Mouse (Mus musculus) CH12.LX (cell line): ENCODE measurements around the gene Gm17509. TPM values are rescaled to one million over a fixed set of nuclear protein-coding genes. Genes with fewer than 3 reads are reported as not detected.

ENCODE experiments used
- DNase-seq: peaks from one replicate; pipeline ENCODE4 v3.0.0-alpha.2; 2013; ENCODE audit errors: extremely low read depth
- H3K27ac ChIP-seq: 2 replicates; pipeline ENCODE4 v1.5.1; 2012; ENCODE audit warnings: low read depth, mild to moderate bottlenecking, control low read depth, moderate library complexity; ENCODE audit not compliant: insufficient read depth
- H3K27me3 ChIP-seq: replicated peaks from 2 replicates; pipeline ENCODE3; 2012; ENCODE audit warnings: inconsistent platforms
- H3K36me3 ChIP-seq, 2 experiments: replicated peaks in 1 of 2; 2 replicates each; pipeline versions ENCODE3 to v1.6.1; 2012; ENCODE audit warnings: inconsistent platforms in 1 of 2, low read length in 1 of 2, mild to moderate bottlenecking in 1 of 2, mixed read lengths in 1 of 2, moderate library complexity in 1 of 2; ENCODE audit not compliant: control insufficient read depth in 1 of 2, insufficient read depth in 1 of 2
- H3K4me1 ChIP-seq, 2 experiments: 2 replicates each; pipeline ENCODE4 v1.6.1; 2012; ENCODE audit warnings: inconsistent platforms in 1 of 2, moderate library complexity in 1 of 2; ENCODE audit not compliant: insufficient read depth in 2 of 2, control insufficient read depth in 1 of 2
- H3K4me2 ChIP-seq: 2 replicates; pipeline ENCODE4 v1.6.1; 2012; ENCODE audit warnings: low read depth, mild to moderate bottlenecking, control low read depth; ENCODE audit not compliant: poor library complexity, insufficient read depth, severe bottlenecking
- H3K4me3 ChIP-seq, 3 experiments: fragments of 150-350 bp in 1 of 3; sonication (generic) in 1 of 3; replicated peaks in 1 of 3; 2 replicates each; pipeline versions ENCODE3 to v1.5.1; 2011 to 2012; ENCODE audit warnings: low read depth in 2 of 3, low read length in 2 of 3, mild to moderate bottlenecking in 2 of 3, moderate library complexity in 2 of 3, control low read depth in 1 of 3, improper control_type of control experiment in 1 of 3, inconsistent platforms in 1 of 3, mixed read lengths in 1 of 3; ENCODE audit not compliant: poor library complexity in 1 of 3
- H3K79me2 ChIP-seq: replicated peaks from 2 replicates; pipeline ENCODE4 v1.6.1; 2012; ENCODE audit warnings: mild to moderate bottlenecking, moderate library complexity; ENCODE audit not compliant: control insufficient read depth, poor library complexity, insufficient read depth, severe bottlenecking; ENCODE audit errors: extremely low read depth
- H3K9ac ChIP-seq: 2 replicates; pipeline ENCODE4 v1.6.1; 2012; ENCODE audit warnings: low read depth, mild to moderate bottlenecking, control low read depth, moderate library complexity; ENCODE audit not compliant: insufficient read depth
- H3K9me3 ChIP-seq: replicated peaks from 2 replicates; pipeline ENCODE3; 2012; ENCODE audit warnings: low read length, inconsistent platforms, mixed read lengths
- BHLHE40 ChIP-seq: IDR thresholded peaks from 2 replicates; pipeline ENCODE4 v1.6.1; 2011; ENCODE audit warnings: mild to moderate bottlenecking, low read depth, low read length, improper control_type of control experiment
- CHD1 ChIP-seq: IDR thresholded peaks from 2 replicates; pipeline ENCODE4 v1.6.1; 2012; ENCODE audit warnings: low read depth, low read length, improper control_type of control experiment, inconsistent platforms
- CHD2 ChIP-seq: IDR thresholded peaks from 2 replicates; pipeline ENCODE4 v1.6.1; 2011; ENCODE audit warnings: low read length, improper control_type of control experiment
- CTCF ChIP-seq, 2 experiments: IDR thresholded peaks in 1 of 2; conservative IDR thresholded peaks in 1 of 2; 2 replicates each; pipeline ENCODE4 v1.5.1; 2011 to 2012; ENCODE audit warnings: low read depth in 2 of 2, low read length in 2 of 2, improper control_type of control experiment in 1 of 2, inconsistent platforms in 1 of 2, mild to moderate bottlenecking in 1 of 2, moderate library complexity in 1 of 2
- ELF1 ChIP-seq: IDR thresholded peaks from 2 replicates; pipeline ENCODE4 v1.6.1; 2014; ENCODE audit warnings: low read depth, mild to moderate bottlenecking, inconsistent platforms, low read length, improper control_type of control experiment
- EP300 ChIP-seq: IDR thresholded peaks from 2 replicates; pipeline ENCODE4 v1.6.1; 2011; ENCODE audit warnings: low read length, improper control_type of control experiment
- ETS1 ChIP-seq: conservative IDR thresholded peaks from 2 replicates; pipeline ENCODE4 v1.6.1; 2012; ENCODE audit warnings: low read depth, mild to moderate bottlenecking, inconsistent platforms, low read length, improper control_type of control experiment, moderate library complexity
- IRF4 ChIP-seq: IDR thresholded peaks from 2 replicates; pipeline ENCODE4 v1.6.1; 2014; ENCODE audit warnings: low read depth, mild to moderate bottlenecking, inconsistent platforms, low read length, improper control_type of control experiment
- JUN ChIP-seq: IDR thresholded peaks from 2 replicates; pipeline ENCODE4 v1.6.1; 2011; ENCODE audit warnings: low read depth, mild to moderate bottlenecking, low read length, improper control_type of control experiment, moderate library complexity; ENCODE audit not compliant: insufficient read depth
- JUND ChIP-seq: conservative IDR thresholded peaks from 2 replicates; pipeline ENCODE4 v1.6.1; 2011; ENCODE audit warnings: low read depth, low read length, improper control_type of control experiment
- KAT2A ChIP-seq: IDR thresholded peaks from 2 replicates; pipeline ENCODE4 v1.6.1; 2012; ENCODE audit warnings: low read length, improper control_type of control experiment, inconsistent platforms; ENCODE audit not compliant: insufficient replicate concordance
- MAFK ChIP-seq: IDR thresholded peaks from 2 replicates; pipeline ENCODE4 v1.6.1; 2011; ENCODE audit warnings: low read length, improper control_type of control experiment; ENCODE audit not compliant: insufficient replicate concordance
- MAX ChIP-seq: IDR thresholded peaks from 2 replicates; pipeline ENCODE4 v1.6.1; 2011; ENCODE audit warnings: low read length, improper control_type of control experiment
- MAZ ChIP-seq: IDR thresholded peaks from 2 replicates; pipeline ENCODE4 v1.6.1; 2012; ENCODE audit warnings: low read depth, mild to moderate bottlenecking, inconsistent platforms, low read length, improper control_type of control experiment, moderate library complexity
- MEF2A ChIP-seq: IDR thresholded peaks from 2 replicates; pipeline ENCODE4 v1.6.1; 2014; ENCODE audit warnings: low read depth, mild to moderate bottlenecking, inconsistent platforms, low read length, improper control_type of control experiment, borderline replicate concordance
- MXI1 ChIP-seq: IDR thresholded peaks from 2 replicates; pipeline ENCODE4 v1.6.1; 2011; ENCODE audit warnings: mild to moderate bottlenecking, low read depth, low read length, improper control_type of control experiment
- MYC ChIP-seq: IDR thresholded peaks from 2 replicates; pipeline ENCODE4 v1.6.1; 2011; ENCODE audit warnings: low read depth, mild to moderate bottlenecking, improper control_type of control experiment, low read length
- NELFE ChIP-seq: IDR thresholded peaks from 2 replicates; pipeline ENCODE4 v1.6.1; 2011; ENCODE audit warnings: low read depth, low read length, improper control_type of control experiment
- PAX5 ChIP-seq: IDR thresholded peaks from 2 replicates; pipeline ENCODE4 v1.6.1; 2012; ENCODE audit warnings: low read length, inconsistent platforms, mixed read lengths
- POLR2A ChIP-seq: IDR thresholded peaks from 2 replicates; pipeline ENCODE4 v1.6.1; 2011; ENCODE audit warnings: low read depth, mild to moderate bottlenecking, improper control_type of control experiment, low read length
- POLR2AphosphoS2 ChIP-seq: IDR thresholded peaks from 2 replicates; pipeline ENCODE4 v1.6.1; 2011; ENCODE audit warnings: low read depth, low read length, improper control_type of control experiment
- RAD21 ChIP-seq: IDR thresholded peaks from 2 replicates; pipeline ENCODE4 v1.6.1; 2011; ENCODE audit warnings: low read depth, mild to moderate bottlenecking, low read length, improper control_type of control experiment, moderate library complexity
- RCOR1 ChIP-seq: conservative IDR thresholded peaks from 2 replicates; pipeline ENCODE4 v1.6.1; 2012; ENCODE audit warnings: low read depth, mild to moderate bottlenecking, inconsistent platforms, low read length, improper control_type of control experiment
- SIN3A ChIP-seq: IDR thresholded peaks from 2 replicates; pipeline ENCODE4 v1.6.1; 2012; ENCODE audit warnings: low read length, improper control_type of control experiment, inconsistent platforms
- SMC3 ChIP-seq: IDR thresholded peaks from 2 replicates; pipeline ENCODE4 v1.6.1; 2011; ENCODE audit warnings: low read depth, low read length, improper control_type of control experiment
- TCF12 ChIP-seq: IDR thresholded peaks from 2 replicates; pipeline ENCODE4 v1.6.1; 2014; ENCODE audit warnings: low read depth, mild to moderate bottlenecking, inconsistent platforms, low read length, improper control_type of control experiment
- UBTF ChIP-seq: IDR thresholded peaks from 2 replicates; pipeline ENCODE4 v1.6.1; 2012; ENCODE audit warnings: low read depth, mild to moderate bottlenecking, inconsistent platforms, low read length, improper control_type of control experiment, moderate library complexity
- USF1 ChIP-seq: IDR thresholded peaks from 2 replicates; pipeline ENCODE4 v1.6.1; 2014; ENCODE audit warnings: low read depth, mild to moderate bottlenecking, inconsistent platforms, low read length, improper control_type of control experiment
- ZC3H11A ChIP-seq: IDR thresholded peaks from 2 replicates; pipeline ENCODE4 v1.6.1; 2012; ENCODE audit warnings: low read depth, mild to moderate bottlenecking, inconsistent platforms, low read length, improper control_type of control experiment
- ZKSCAN1 ChIP-seq: IDR thresholded peaks from 2 replicates; pipeline ENCODE4 v1.6.1; 2012; ENCODE audit warnings: low read depth, inconsistent platforms, low read length, improper control_type of control experiment, borderline replicate concordance
- dilution Hi-C: fragments of 300-500 bp; cut with MboI; formaldehyde crosslinking; loops from 2 replicates; pipeline ENCODE4 v1.14.3; 2020; ENCODE audit warnings: low sequenced_read_pairs; ENCODE audit not compliant: extremely low pct_unique_long_range_greater_than_20kb, extremely low pct_ligation_motif_present
- in situ Hi-C: fragments of 300-500 bp; cut with MboI; formaldehyde crosslinking; loops from 3 replicates; pipeline ENCODE4 v1.14.3; 2019; ENCODE audit warnings: low sequenced_read_pairs, low pct_ligation_motif_present, low pct_unique_long_range_greater_than_20kb, mixed read lengths
- polyA plus RNA-seq: library from polyadenylated mRNA; unstranded; fragments of >175 nt; gene quantifications from 2 replicates; pipeline ENCODE4 v1.2.1, GENCODE M21; 2012; ENCODE audit warnings: low read depth; ENCODE audit not compliant: insufficient read length
- total RNA-seq, 2 experiments: library from RNA; depleted of rRNA; stranded (reverse); fragments of 300-350 nt in 1 of 2; fragments of >200 nt in 1 of 2; gene quantifications; 2 replicates each; pipeline ENCODE4 v1.2.3; 2012 to 2014

The Gm17509 gene
- total and polyA plus RNA-seq, 3 experiments: not detected

GRCm38 (mm10) chr13:117197666-117198065 is 23.2 kb downstream of the Gm17509 start:
- TF ChIP-seq CHD2: no peak
- no peak for TF ChIP-seq MAFK
- no peak for TF ChIP-seq SMC3
- TF ChIP-seq JUN: no peak
- TF ChIP-seq IRF4: no peak
- no peak for TF ChIP-seq ZKSCAN1
- no peak for TF ChIP-seq RAD21
- TF ChIP-seq MAX: no peak
- TF ChIP-seq MXI1: no peak
- no peak for TF ChIP-seq POLR2A
- no peak for TF ChIP-seq EP300
- no peak for TF ChIP-seq CTCF (conservative IDR thresholded peaks at IDR 0.05 in 1 of 2, IDR thresholded peaks at IDR 0.05 in 1 of 2; ENCODE audit: low read depth in 2 of 2, low read length in 2 of 2)
- TF ChIP-seq RCOR1: no peak
- TF ChIP-seq USF1: no peak
- TF ChIP-seq KAT2A: no peak
- TF ChIP-seq CHD1: no peak
- no peak for TF ChIP-seq MYC
- TF ChIP-seq PAX5: no peak
- TF ChIP-seq MAZ: no peak
- peaks cover 64% of the 10 kb centered on the region for H3K9me3 ChIP-seq
- DNase-seq: no peak
- H3K4me3 ChIP-seq: no peak overlapping the region
- no peak overlapping the region for H3K4me2 ChIP-seq
- no peak overlapping the region for H3K9ac ChIP-seq
- H3K27me3 ChIP-seq: no peaks in the 10 kb centered on the region
- dilution Hi-C loops: no loop called here
- no peaks in the 10 kb centered on the region for H3K79me2 ChIP-seq
- H3K4me1 ChIP-seq: 0 out of 4 replicates have a peak, but pooled peaks cover 0 to 2% of the 10 kb centered on the region in 2 experiments
- in situ Hi-C loops: no loop called here
- H3K27ac ChIP-seq: no peak overlapping the region
- no peaks in the 10 kb centered on the region for H3K36me3 ChIP-seq

- in situ Hi-C loops (no loop called here), dilution Hi-C loops (no loop called here)
- peak overlapping the region; percentile 56; the same call in 1 of the 2 replicates for H3K4me2 ChIP-seq
- no peaks in the 10 kb centered on the region for H3K79me2 ChIP-seq
- 0 out of 4 replicates have a peak, but pooled peaks cover 0 to 2% of the 10 kb centered on the region in 2 experiments for H3K4me1 ChIP-seq
- H3K9ac ChIP-seq: peak overlapping the region; percentile 53
- H3K4me3 ChIP-seq: peak overlapping the region in 1 of 3 experiments; percentile 15
- DNase-seq: no peak
- no peaks in the 10 kb centered on the region for H3K27me3 ChIP-seq
- peaks cover 59% of the 10 kb centered on the region for H3K9me3 ChIP-seq
- H3K27ac ChIP-seq: peak overlapping the region; percentile 98
- H3K36me3 ChIP-seq: no peaks in the 10 kb centered on the region
- TF ChIP-seq EP300: peak; percentile 68
- TF ChIP-seq SIN3A: 0 out of 2 replicates have a peak, but pooled peaks have one; percentile 20
- TF ChIP-seq UBTF: no peak
- TF ChIP-seq POLR2A: peak; percentile 45
- TF ChIP-seq ETS1: peak; percentile 27; the same call in 1 of the 2 replicates
- TF ChIP-seq JUN: peak; percentile 67
- no peak for TF ChIP-seq MAX
- no peak for TF ChIP-seq MXI1
- no peak for TF ChIP-seq ZC3H11A
- TF ChIP-seq BHLHE40: peak; percentile 37
- no peak for TF ChIP-seq PAX5
- peak; percentile 70; the same call in 1 of the 2 replicates for TF ChIP-seq JUND
- TF ChIP-seq ELF1: peak; percentile 67; the same call in 1 of the 2 replicates
- TF ChIP-seq POLR2AphosphoS2: no peak
- TF ChIP-seq MEF2A: peak; percentile 91
- peak; percentile 81 for TF ChIP-seq IRF4
- TF ChIP-seq MYC: 0 out of 2 replicates have a peak, but pooled peaks have one; percentile 23
- TF ChIP-seq CHD1: no peak
- peak; percentile 83 for TF ChIP-seq MAZ
- TF ChIP-seq TCF12: peak; percentile 74
- TF ChIP-seq NELFE: no peak
These were observed 25.0 kb downstream of the Gm17509 start for GRCm38 (mm10) chr13:117195569-117196495.
